Mouse (Mus musculus) heart, postnatal 0 days (tissue): Measurements from ENCODE around the gene Aadacl2. TPM values are rescaled to one million over a fixed set of nuclear protein-coding genes. Genes with fewer than 3 reads are reported as not detected.

Experiments
- ATAC-seq: fragments of 200-750 bp; cut with Nextera tagmentation; 2 replicates; pipeline ENCODE4 v1.8.0; 2017; ENCODE audit warnings: low read depth, moderate number of reproducible peaks, moderate library complexity; ENCODE audit not compliant: insufficient read depth
- DNase-seq: peaks from one replicate; pipeline ENCODE4 v3.0.0-alpha.2; 2016; ENCODE audit warnings: low spot score
- H3K27ac ChIP-seq: fragments of 300-500 bp; sonication (generic); 2 replicates; pipeline ENCODE4 v1.5.1; 2014; ENCODE audit warnings: low read depth, mild to moderate bottlenecking
- H3K27me3 ChIP-seq: fragments of 300-500 bp; sonication (generic); 2 replicates; pipeline ENCODE4 v1.6.1; 2014; ENCODE audit warnings: low read length, mixed read lengths; ENCODE audit not compliant: control insufficient read depth, insufficient read depth
- H3K36me3 ChIP-seq: fragments of 300-500 bp; sonication (generic); replicated peaks from 2 replicates; pipeline ENCODE4 v1.6.1; 2014; ENCODE audit warnings: low read length, mixed read lengths; ENCODE audit not compliant: control insufficient read depth, insufficient read depth
- H3K4me1 ChIP-seq: fragments of 300-500 bp; sonication (generic); 2 replicates; pipeline ENCODE4 v1.6.1; 2014; ENCODE audit warnings: antibody characterized with exemption; ENCODE audit not compliant: control insufficient read depth, insufficient read depth
- H3K4me2 ChIP-seq: fragments of 300-500 bp; sonication (generic); 2 replicates; pipeline ENCODE4 v1.6.1; 2014; ENCODE audit warnings: low read depth, mild to moderate bottlenecking, low read length, moderate library complexity
- H3K4me3 ChIP-seq: fragments of 300-500 bp; sonication (generic); 2 replicates; pipeline ENCODE4 v1.5.1; 2014; ENCODE audit warnings: low read depth, low read length
- H3K9ac ChIP-seq: fragments of 300-500 bp; sonication (generic); replicated peaks from 2 replicates; pipeline ENCODE4 v1.6.1; 2014; ENCODE audit warnings: low read depth, low read length, mixed read lengths
- H3K9me3 ChIP-seq: fragments of 300-500 bp; sonication (generic); replicated peaks from 2 replicates; pipeline ENCODE4 v1.6.1; 2016; ENCODE audit warnings: low read length; ENCODE audit not compliant: control insufficient read depth
- CTCF ChIP-seq: IDR thresholded peaks from 2 replicates; pipeline ENCODE4 v1.5.1; 2016; ENCODE audit warnings: antibody characterized with exemption, control low read depth, low read depth
- EP300 ChIP-seq: IDR thresholded peaks from 2 replicates; pipeline ENCODE4 v1.6.1; 2016; ENCODE audit warnings: antibody characterized with exemption, low read depth
- WGBS: fragments of 180-500 bp; shearing (Covaris S2); extraction: QIAGEN DNeasy Blood & Tissue Kit; methylation state at CpG from one replicate; pipeline ENCODE4 v1.1.7; 2014; 5-methylcytosine and 5-hydroxymethylcytosine counted together
- polyA plus RNA-seq: library from polyadenylated mRNA; unstranded; fragments of >200 nt; fragmentation: Nextera tagmentation; extraction: Ambion mirVana; gene quantifications from 2 replicates; pipeline ENCODE4 v1.2.1, GENCODE M21; 2015
- total RNA-seq: library from RNA; depleted of rRNA; stranded (reverse); fragments of >200 nt; gene quantifications from 2 replicates; pipeline ENCODE4 v1.2.3, GENCODE M21; 2014; ENCODE audit warnings: low replicate concordance

The Aadacl2 gene
- total and polyA plus RNA-seq, 2 experiments from 2014 or later, result not detected

DNA sequence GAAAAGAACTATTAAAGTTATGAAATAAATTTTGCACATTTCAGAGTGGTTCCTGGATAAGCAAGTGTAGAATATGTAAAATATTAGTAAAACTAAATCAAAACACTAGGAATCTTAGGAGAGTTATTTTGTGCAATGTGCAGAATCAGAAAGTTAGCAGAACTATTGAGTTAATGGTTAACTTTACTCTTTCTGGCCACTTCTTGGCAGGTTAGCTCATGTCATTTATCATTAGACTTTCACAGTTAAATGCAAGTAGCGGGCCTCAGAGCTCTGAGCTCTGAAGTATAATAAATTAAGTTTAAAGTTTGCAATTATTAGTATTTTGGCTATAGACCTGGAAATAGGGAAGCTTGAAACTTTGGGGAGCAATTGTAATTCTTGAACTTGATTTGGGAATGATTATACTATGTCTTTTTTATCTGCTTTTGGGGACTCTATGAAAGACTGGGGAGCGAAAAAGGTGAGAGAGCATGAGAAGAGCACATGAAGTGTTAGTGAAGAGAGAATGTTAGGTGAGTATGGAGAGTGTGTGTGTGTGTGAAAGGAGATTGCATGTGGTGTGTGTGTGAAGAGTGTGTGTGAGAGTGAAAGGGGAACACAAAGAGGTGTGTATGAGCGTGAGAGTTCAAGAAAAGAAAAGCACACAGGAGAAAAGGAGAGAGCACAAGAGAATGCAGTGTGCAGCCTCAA, 39.8 kb downstream of the Aadacl2 start:
- no peak overlapping the region for H3K4me2 ChIP-seq
- 80% methylated on average over 3 of the region's 3 CpGs for WGBS
- H3K27me3 ChIP-seq, result no peaks in the 10 kb centered on the region
- TF ChIP-seq EP300, result no peak
- TF ChIP-seq CTCF, result no peak
- H3K4me1 ChIP-seq, result no peaks in the 10 kb centered on the region
- DNase-seq (no peak), ATAC-seq (no peak)
- no peak overlapping the region for H3K4me3 ChIP-seq
- H3K27ac ChIP-seq, result no peak overlapping the region
- no peaks in the 10 kb centered on the region for H3K9me3 ChIP-seq
- H3K36me3 ChIP-seq, result no peaks in the 10 kb centered on the region
- no peak overlapping the region for H3K9ac ChIP-seq

DNA sequence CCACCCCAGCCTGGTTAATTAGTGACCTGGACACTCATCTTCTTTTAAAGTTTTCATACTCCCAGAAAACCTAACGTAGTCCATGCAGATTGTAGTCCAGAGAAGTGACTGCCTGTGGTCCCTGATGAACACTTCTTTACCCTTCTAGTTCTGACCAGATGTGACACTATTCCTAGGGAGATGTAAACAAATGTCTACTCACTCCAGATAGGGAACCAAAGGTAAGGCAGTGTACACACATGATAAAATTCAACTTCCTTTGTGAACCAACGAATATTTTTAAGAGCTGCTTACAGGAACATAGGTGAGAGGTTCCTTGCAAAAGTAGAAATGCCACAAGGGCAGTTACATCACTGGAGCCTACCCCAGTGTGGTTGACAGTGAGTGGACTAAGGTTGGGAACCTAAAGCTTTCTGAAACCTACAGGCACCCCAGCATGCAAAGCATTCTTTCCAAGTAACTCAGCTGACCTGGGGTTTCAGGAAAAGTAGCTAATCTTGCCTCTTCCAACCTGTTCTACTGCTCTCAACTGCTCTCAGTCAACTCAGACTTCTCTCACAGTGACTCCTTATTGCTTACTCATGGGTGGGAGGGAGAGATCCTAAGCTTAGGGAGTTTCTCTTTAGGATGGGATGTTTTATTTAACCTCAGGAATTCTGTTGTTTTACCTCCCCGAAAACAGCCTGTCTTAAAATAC, 46.8 kb downstream of the Aadacl2 start:
- no peak for TF ChIP-seq CTCF
- TF ChIP-seq EP300, result no peak
- Histone ChIP-seq H3K4me3 (no peak overlapping the region), H3K27ac (no peak overlapping the region), H3K9me3 (no peaks in the 10 kb centered on the region), H3K4me2 (no peak overlapping the region), H3K9ac (no peak overlapping the region), H3K27me3 (no peaks in the 10 kb centered on the region), H3K36me3 (no peaks in the 10 kb centered on the region), H3K4me1 (no peaks in the 10 kb centered on the region)
- DNase-seq (no peak), ATAC-seq (no peak)
- 61% methylated on average over 3 of the region's 3 CpGs for WGBS

DNA sequence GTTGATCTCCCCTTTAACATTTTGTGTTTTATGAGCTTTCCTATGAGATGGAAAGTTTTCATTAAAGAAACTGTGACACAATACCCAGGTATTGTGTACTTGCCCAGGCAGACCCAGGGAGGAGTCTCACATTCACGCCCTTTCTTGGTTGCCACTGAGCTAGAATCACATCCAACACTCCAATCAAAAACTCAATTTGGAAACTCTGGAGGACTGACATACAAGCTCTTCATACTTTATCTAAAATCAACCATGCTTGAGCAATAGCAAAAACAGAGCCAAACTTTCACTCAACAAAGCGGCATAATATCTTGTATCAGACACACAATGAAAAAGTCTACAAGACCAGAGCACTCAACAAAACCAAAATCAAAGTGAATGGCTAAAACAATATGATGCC, 47.4 kb downstream of the Aadacl2 start:
- no peaks in the 10 kb centered on the region for H3K27me3 ChIP-seq
- no peak overlapping the region for H3K27ac ChIP-seq
- no peaks in the 10 kb centered on the region for H3K4me1 ChIP-seq
- no peak overlapping the region for H3K4me3 ChIP-seq
- H3K4me2 ChIP-seq, result no peak overlapping the region
- 72% methylated on average over 2 of the region's 2 CpGs for WGBS
- no peaks in the 10 kb centered on the region for H3K36me3 ChIP-seq
- H3K9me3 ChIP-seq, result no peaks in the 10 kb centered on the region
- TF ChIP-seq EP300, result no peak
- no peak for TF ChIP-seq CTCF
- ATAC-seq, result no peak
- no peak for DNase-seq
- H3K9ac ChIP-seq, result no peak overlapping the region

DNA sequence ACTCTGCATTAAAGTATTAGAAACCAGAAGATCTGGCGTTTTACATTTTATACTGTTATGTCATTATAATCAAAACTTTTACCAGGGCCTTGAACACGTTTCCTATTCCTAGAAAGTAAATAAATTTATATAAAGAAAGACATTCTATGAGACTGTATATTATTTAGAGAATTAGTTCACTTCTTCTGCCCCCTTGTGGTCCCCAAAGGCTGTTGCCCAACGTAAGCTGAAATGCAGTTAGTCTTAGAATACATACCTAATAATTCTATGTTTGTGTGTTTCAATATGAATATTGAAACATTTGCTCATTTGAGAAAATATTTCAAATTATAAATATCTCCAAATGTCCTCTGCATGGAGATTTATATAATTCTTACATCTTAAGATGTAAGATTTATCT, 49.9 kb downstream of the Aadacl2 start:
- H3K9ac ChIP-seq, result no peak overlapping the region
- no peaks in the 10 kb centered on the region for H3K27me3 ChIP-seq
- no peaks in the 10 kb centered on the region for H3K36me3 ChIP-seq
- no peaks in the 10 kb centered on the region for H3K9me3 ChIP-seq
- peak; percentile 57 for TF ChIP-seq CTCF
- TF ChIP-seq EP300, result no peak
- peak; percentile 42 for DNase-seq
- no peaks in the 10 kb centered on the region for H3K4me1 ChIP-seq
- 32% methylated on average over 3 of the region's 3 CpGs for WGBS
- H3K4me2 ChIP-seq, result no peak overlapping the region
- no peak for ATAC-seq
- no peak overlapping the region for H3K4me3 ChIP-seq
- H3K27ac ChIP-seq, result no peak overlapping the region

GRCm38 (mm10) chr3:60057070-60057808, 50.7 kb downstream of the Aadacl2 start:
- no peaks in the 10 kb centered on the region for H3K9me3 ChIP-seq
- H3K27ac ChIP-seq, result no peak overlapping the region
- TF ChIP-seq CTCF (no peak), EP300 (no peak)
- no peak overlapping the region for H3K4me2 ChIP-seq
- ATAC-seq, result no peak
- H3K4me3 ChIP-seq, result no peak overlapping the region
- DNase-seq, result no peak
- no peaks in the 10 kb centered on the region for H3K36me3 ChIP-seq
- no peaks in the 10 kb centered on the region for H3K4me1 ChIP-seq
- no peak overlapping the region for H3K9ac ChIP-seq
- WGBS, result 69% methylated on average over 2 of the region's 2 CpGs
- no peaks in the 10 kb centered on the region for H3K27me3 ChIP-seq
